Mouse (Mus musculus) gastrocnemius, adult 18-20 months (tissue): ENCODE measurements around the gene Itgal. TPM values are rescaled to one million over a fixed set of nuclear protein-coding genes. Genes with fewer than 3 reads are reported as not detected.

Experiments used
- DNase-seq: peaks from one replicate; pipeline ENCODE4 v3.0.0; 2021; ENCODE audit warnings: low spot score
- total RNA-seq, 2 experiments: library from RNA; stranded (reverse); gene quantifications; 2 replicates each; pipeline ENCODE4 v1.2.3; 2021

Gene Itgal
- total RNA-seq, 2 experiments from 2014 or later = 0.21 to 0.33 TPM

DNA sequence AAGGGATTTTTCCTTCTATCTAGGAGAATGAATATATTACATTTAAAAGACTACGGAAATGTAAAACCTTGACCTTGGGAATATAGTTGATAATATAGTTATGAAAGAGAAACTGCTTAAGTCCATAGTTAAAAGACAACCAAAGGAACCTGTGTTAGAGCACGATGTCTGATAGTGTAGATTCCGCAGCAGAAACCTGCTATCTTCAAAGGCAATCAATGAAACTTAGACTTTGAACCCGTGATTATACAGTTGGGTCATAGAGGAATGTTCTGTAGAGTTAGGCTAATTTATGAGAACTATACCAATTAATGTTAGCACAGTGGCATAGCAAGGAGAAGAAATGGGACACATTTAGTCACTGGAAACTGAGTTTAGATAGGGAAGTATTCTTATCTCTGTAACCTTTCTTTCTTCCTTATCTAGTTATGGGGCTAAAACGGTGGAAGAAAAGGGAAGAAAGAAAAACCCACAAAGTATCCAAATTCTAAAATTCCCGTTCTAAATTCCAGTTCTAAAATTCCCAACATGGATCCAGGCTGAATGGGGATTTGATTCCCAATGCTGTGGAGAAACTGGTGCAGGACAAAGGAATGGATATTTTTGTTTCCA, 82.4 kb downstream of the Itgal start:
- DNase-seq = no peak

Other genes with a start within 250 kb of the Itgal start
- gene Zg16, start 208.9 kb upstream of the Itgal start, total RNA-seq = not detected
- gene AI467606, start 204.9 kb upstream of the Itgal start, total RNA-seq = under 1 TPM; 0.50 to 0.93 TPM
- gene Qprt, start 174.0 kb upstream of the Itgal start, total RNA-seq = under 1 TPM; 0.37 to 0.55 TPM
- under 1 TPM; 0.07 to 0.14 TPM for gene Spn, start 158.4 kb upstream of the Itgal start, total RNA-seq
- gene Cd2bp2, start 100.2 kb upstream of the Itgal start, total RNA-seq = 10 to 100 TPM; 25.1 to 26.8 TPM
- 10 to 100 TPM; 26.4 to 29.5 TPM for gene Tbc1d10b, start 87.8 kb upstream of the Itgal start, total RNA-seq
- gene Mylpf, start 87.4 kb upstream of the Itgal start, total RNA-seq = over 10,000 TPM; 24,635 to 28,732 TPM
- 1 to 10 TPM; 4.2 to 4.6 TPM for gene Zfp553, start 63.2 kb upstream of the Itgal start, total RNA-seq
- 1 to 10 TPM; 1.0 to 1.3 TPM for gene Sept1, start 63.1 kb upstream of the Itgal start, total RNA-seq
- 10 to 100 TPM; 19.7 to 21.1 TPM for gene Zfp771, start 52.0 kb upstream of the Itgal start, total RNA-seq
- gene Dctpp1, start 35.6 kb upstream of the Itgal start, total RNA-seq = 10 to 100 TPM; 32.6 TPM
- 10 to 100 TPM; 34.7 to 34.9 TPM for gene Sephs2, start 22.2 kb upstream of the Itgal start, total RNA-seq
- 10 to 100 TPM; 36.4 to 41.6 TPM for gene Zfp768, start 49.3 kb downstream of the Itgal start, total RNA-seq
- 1 to 10 TPM; 2.4 to 2.6 TPM for gene Zfp747, start 79.8 kb downstream of the Itgal start, total RNA-seq
- gene 9130019O22Rik, start 90.9 kb downstream of the Itgal start, total RNA-seq = 1 to 10 TPM; 1.8 to 2.2 TPM
- gene E430018J23Rik, start 97.4 kb downstream of the Itgal start, total RNA-seq = 1 to 10 TPM; 1.7 to 1.8 TPM
- 1 to 10 TPM; 1.6 to 1.9 TPM for gene Zfp764, start 110.6 kb downstream of the Itgal start, total RNA-seq
- gene Zfp688, start 125.8 kb downstream of the Itgal start, total RNA-seq = 1 to 10 TPM; 1.4 to 2.1 TPM
- under 1 TPM; 0.76 to 0.82 TPM for gene Zfp689, start 152.9 kb downstream of the Itgal start, total RNA-seq
- gene Prr14, start 163.4 kb downstream of the Itgal start, total RNA-seq = 10 to 100 TPM; 16.5 to 19.4 TPM
- gene Fbrs, start 182.9 kb downstream of the Itgal start, total RNA-seq = 10 to 100 TPM; 25.2 to 26.6 TPM
- gene Srcap, start 215.7 kb downstream of the Itgal start, total RNA-seq = 10 to 100 TPM; 46.5 to 46.6 TPM
- 1 to 10 TPM; 2.8 to 3.8 TPM for gene Gm42715, start 223.3 kb downstream of the Itgal start, total RNA-seq